Mouse (Mus musculus) CH12.LX (cell line): ENCODE measurements around the gene Ptma.
"Not testable (repeated sequence)": the region's sequence is repeated elsewhere in the genome, so short reads cannot be mapped to it uniquely, and the experiment has no call there.

Source experiments
- CTCF ChIP-seq, 2 experiments: IDR thresholded peaks in 1 of 2; conservative IDR thresholded peaks in 1 of 2; 2 replicates each; pipeline ENCODE4 v1.5.1; 2011 to 2012; ENCODE audit warnings: low read depth in 2 of 2, low read length in 2 of 2, improper control_type of control experiment in 1 of 2, inconsistent platforms in 1 of 2, mild to moderate bottlenecking in 1 of 2, moderate library complexity in 1 of 2
- SIN3A ChIP-seq: IDR thresholded peaks from 2 replicates; pipeline ENCODE4 v1.6.1; 2012; ENCODE audit warnings: low read length, improper control_type of control experiment, inconsistent platforms
- USF1 ChIP-seq: IDR thresholded peaks from 2 replicates; pipeline ENCODE4 v1.6.1; 2014; ENCODE audit warnings: low read depth, mild to moderate bottlenecking, inconsistent platforms, low read length, improper control_type of control experiment

GRCm38 (mm10) chr1:86485858-86486257 is 40.7 kb upstream of the Ptma start:
- TF ChIP-seq SIN3A; CTCF (conservative IDR thresholded peaks at IDR 0.05 in 1 of 2, IDR thresholded peaks at IDR 0.05 in 1 of 2; ENCODE audit: low read depth in 2 of 2, low read length in 2 of 2); USF1: not testable (repeated sequence)
